Mouse (Mus musculus): ENCODE measurements around the gene Tspan13. TPM values are rescaled to one million over a fixed set of nuclear protein-coding genes. Genes with fewer than 3 reads are reported as not detected.

Gene Tspan13
- total RNA-seq, 1 experiment from 2014 or later: 194 TPM

GRCm38 (mm10) chr12:36039541-36040084 is 2.7 kb downstream of the Tspan13 start:
- peak; percentile 65 to 66 for ATAC-seq (replicated peaks in 1 of 2; ENCODE audit: insufficient read depth in 1 of 2, low FRiP score in 2 of 2, low TSS enrichment in 1 of 2, low read depth in 1 of 2, poor library complexity in 2 of 2, severe bottlenecking in 2 of 2)

- ATAC-seq (replicated peaks in 1 of 2; ENCODE audit: insufficient read depth in 1 of 2, low FRiP score in 2 of 2, low TSS enrichment in 1 of 2, low read depth in 1 of 2, poor library complexity in 2 of 2, severe bottlenecking in 2 of 2): peak; percentile 14 to 15; a peak in 2 of 4 replicates
These were observed 5.5 kb downstream of the Tspan13 start for GRCm38 (mm10) chr12:36036776-36037175.

- no peak for ATAC-seq (replicated peaks in 1 of 2; ENCODE audit: insufficient read depth in 1 of 2, low FRiP score in 2 of 2, low TSS enrichment in 1 of 2, low read depth in 1 of 2, poor library complexity in 2 of 2, severe bottlenecking in 2 of 2)
These were observed 6.2 kb downstream of the Tspan13 start for GRCm38 (mm10) chr12:36036121-36036520.

- peak; percentile 20 to 25; a peak in 1 of 4 replicates for ATAC-seq (replicated peaks in 1 of 2; ENCODE audit: insufficient read depth in 1 of 2, low FRiP score in 2 of 2, low TSS enrichment in 1 of 2, low read depth in 1 of 2, poor library complexity in 2 of 2, severe bottlenecking in 2 of 2)
These were observed 6.8 kb downstream of the Tspan13 start for GRCm38 (mm10) chr12:36035501-36035900.

GRCm38 (mm10) chr12:36032419-36032818 is 9.9 kb downstream of the Tspan13 start:
- peak; percentile 6 to 37; a peak in 3 of 4 replicates for ATAC-seq (replicated peaks in 1 of 2; ENCODE audit: insufficient read depth in 1 of 2, low FRiP score in 2 of 2, low TSS enrichment in 1 of 2, low read depth in 1 of 2, poor library complexity in 2 of 2, severe bottlenecking in 2 of 2)

GRCm38 (mm10) chr12:36030660-36031363 is 11.5 kb downstream of the Tspan13 start:
- no peak for ATAC-seq (replicated peaks in 1 of 2; ENCODE audit: insufficient read depth in 1 of 2, low FRiP score in 2 of 2, low TSS enrichment in 1 of 2, low read depth in 1 of 2, poor library complexity in 2 of 2, severe bottlenecking in 2 of 2)

GRCm38 (mm10) chr12:36029687-36030086 is 12.6 kb downstream of the Tspan13 start:
- ATAC-seq (replicated peaks in 1 of 2; ENCODE audit: insufficient read depth in 1 of 2, low FRiP score in 2 of 2, low TSS enrichment in 1 of 2, low read depth in 1 of 2, poor library complexity in 2 of 2, severe bottlenecking in 2 of 2): no peak

GRCm38 (mm10) chr12:36028968-36029645 is 13.2 kb downstream of the Tspan13 start:
- ATAC-seq (replicated peaks in 1 of 2; ENCODE audit: insufficient read depth in 1 of 2, low FRiP score in 2 of 2, low TSS enrichment in 1 of 2, low read depth in 1 of 2, poor library complexity in 2 of 2, severe bottlenecking in 2 of 2): 0 out of 4 replicates have a peak, but pooled peaks have one; percentile 35 to 37

- no peak for ATAC-seq (replicated peaks in 1 of 2; ENCODE audit: insufficient read depth in 1 of 2, low FRiP score in 2 of 2, low TSS enrichment in 1 of 2, low read depth in 1 of 2, poor library complexity in 2 of 2, severe bottlenecking in 2 of 2)
These were observed 15.1 kb downstream of the Tspan13 start for GRCm38 (mm10) chr12:36027171-36027570.

GRCm38 (mm10) chr12:36026126-36026525 is 16.2 kb downstream of the Tspan13 start:
- ATAC-seq (replicated peaks in 1 of 2; ENCODE audit: insufficient read depth in 1 of 2, low FRiP score in 2 of 2, low TSS enrichment in 1 of 2, low read depth in 1 of 2, poor library complexity in 2 of 2, severe bottlenecking in 2 of 2): no peak

- no peak for ATAC-seq (replicated peaks in 1 of 2; ENCODE audit: insufficient read depth in 1 of 2, low FRiP score in 2 of 2, low TSS enrichment in 1 of 2, low read depth in 1 of 2, poor library complexity in 2 of 2, severe bottlenecking in 2 of 2)
These were observed 21.6 kb downstream of the Tspan13 start for GRCm38 (mm10) chr12:36020710-36021109.

GRCm38 (mm10) chr12:36020081-36020480 is 22.2 kb downstream of the Tspan13 start:
- ATAC-seq (replicated peaks in 1 of 2; ENCODE audit: insufficient read depth in 1 of 2, low FRiP score in 2 of 2, low TSS enrichment in 1 of 2, low read depth in 1 of 2, poor library complexity in 2 of 2, severe bottlenecking in 2 of 2): no peak

- peak in 1 of 2 experiments; percentile 64; a peak in 2 of 4 replicates for ATAC-seq (replicated peaks in 1 of 2; ENCODE audit: insufficient read depth in 1 of 2, low FRiP score in 2 of 2, low TSS enrichment in 1 of 2, low read depth in 1 of 2, poor library complexity in 2 of 2, severe bottlenecking in 2 of 2)
These were observed 22.7 kb downstream of the Tspan13 start for GRCm38 (mm10) chr12:36019572-36019971.

GRCm38 (mm10) chr12:36017791-36018190 is 24.5 kb downstream of the Tspan13 start:
- ATAC-seq (replicated peaks in 1 of 2; ENCODE audit: insufficient read depth in 1 of 2, low FRiP score in 2 of 2, low TSS enrichment in 1 of 2, low read depth in 1 of 2, poor library complexity in 2 of 2, severe bottlenecking in 2 of 2): no peak

GRCm38 (mm10) chr12:36013216-36013910 is 28.9 kb downstream of the Tspan13 start:
- no peak for ATAC-seq (replicated peaks in 1 of 2; ENCODE audit: insufficient read depth in 1 of 2, low FRiP score in 2 of 2, low TSS enrichment in 1 of 2, low read depth in 1 of 2, poor library complexity in 2 of 2, severe bottlenecking in 2 of 2)

- peak in 1 of 2 experiments; percentile 25; a peak in 1 of 4 replicates for ATAC-seq (replicated peaks in 1 of 2; ENCODE audit: insufficient read depth in 1 of 2, low FRiP score in 2 of 2, low TSS enrichment in 1 of 2, low read depth in 1 of 2, poor library complexity in 2 of 2, severe bottlenecking in 2 of 2)
These were observed 33.8 kb downstream of the Tspan13 start for GRCm38 (mm10) chr12:36008364-36009047.

GRCm38 (mm10) chr12:36007581-36007980 is 34.7 kb downstream of the Tspan13 start:
- ATAC-seq (replicated peaks in 1 of 2; ENCODE audit: insufficient read depth in 1 of 2, low FRiP score in 2 of 2, low TSS enrichment in 1 of 2, low read depth in 1 of 2, poor library complexity in 2 of 2, severe bottlenecking in 2 of 2): no peak
